Mouse (Mus musculus) urinary bladder, adult 18-20 months (tissue): ENCODE data around the gene F8.
A peak's percentile ranks its signal among the peaks of the same experiment; 100 is the strongest.
"Not testable (repeated sequence)": the region's sequence is repeated elsewhere in the genome, so short reads cannot be mapped to it uniquely, and the experiment has no call there.

Experiments used
- DNase-seq, 2 experiments: peaks; one replicate each; pipeline ENCODE4 v3.0.0; 2022; ENCODE audit warnings: low spot score in 2 of 2, mixed read lengths in 2 of 2

The F8 gene

GRCm38 (mm10) chrX:75382195-75382771 is at the start of gene F8, which contains the start of gene Fundc2:
TSS of gene F8 (minus strand) at chrX:75382615.
TSS of gene Fundc2 (plus strand) at chrX:75382399.
- peak; percentile 10 to 35 for DNase-seq

- DNase-seq: peak; percentile 69 to 83
These were observed 33.7 kb upstream of the F8 start, which contains the start of the genes Cmc4, Mtcp1 and Brcc3 for GRCm38 (mm10) chrX:75415936-75416785. TSS of gene Cmc4 (minus strand) at chrX:75416584. TSS of gene Mtcp1 (minus strand) at chrX:75416588. TSS of gene Brcc3 (plus strand) at chrX:75416628.

- no peak for DNase-seq
These were observed 27.3 kb upstream of the F8 start for GRCm38 (mm10) chrX:75409711-75410110.

GRCm38 (mm10) chrX:75403350-75403749 is 20.9 kb upstream of the F8 start:
- no peak for DNase-seq

GRCm38 (mm10) chrX:75402668-75403067 is 20.3 kb upstream of the F8 start:
- DNase-seq: no peak

GRCm38 (mm10) chrX:75399471-75399870 is 17.1 kb upstream of the F8 start:
- no peak for DNase-seq

- DNase-seq: no peak
These were observed 716 bp downstream of the F8 start for GRCm38 (mm10) chrX:75381699-75382098.

- DNase-seq: no peak
These were observed 1.2 kb downstream of the F8 start for GRCm38 (mm10) chrX:75381176-75381575.

GRCm38 (mm10) chrX:75376815-75377214 is 5.6 kb downstream of the F8 start:
- DNase-seq: no peak

GRCm38 (mm10) chrX:75372666-75373425 is 9.6 kb downstream of the F8 start:
- no peak for DNase-seq

GRCm38 (mm10) chrX:75370197-75370596 is 12.2 kb downstream of the F8 start:
- DNase-seq: no peak

- DNase-seq: no peak
These were observed 58.9 kb downstream of the F8 start for GRCm38 (mm10) chrX:75323556-75323955.

- DNase-seq: no peak
These were observed 110.7 kb downstream of the F8 start for GRCm38 (mm10) chrX:75271676-75272075.

GRCm38 (mm10) chrX:75233603-75234376 is 148.6 kb downstream of the F8 start:
- not testable (repeated sequence) for DNase-seq

- DNase-seq: no peak
These were observed 151.0 kb downstream of the F8 start for GRCm38 (mm10) chrX:75231456-75231855.

GRCm38 (mm10) chrX:75163670-75164069 is 218.7 kb downstream of the F8 start, which contains the start of gene Smim9:
TSS of gene Smim9 (minus strand) at chrX:75163770.
- DNase-seq: no peak

- DNase-seq: peak in 1 of 2 experiments; percentile 13
These were observed 226.7 kb downstream of the F8 start for GRCm38 (mm10) chrX:75155576-75156243.

GRCm38 (mm10) chrX:75152249-75152648 is 230.2 kb downstream of the F8 start:
- no peak for DNase-seq

- no peak for DNase-seq
These were observed 232.1 kb downstream of the F8 start for GRCm38 (mm10) chrX:75150304-75150703.

- DNase-seq: no peak
These were observed 234.0 kb downstream of the F8 start for GRCm38 (mm10) chrX:75148414-75148813.

GRCm38 (mm10) chrX:75143124-75143555 is 239.3 kb downstream of the F8 start:
- DNase-seq: not testable (repeated sequence)
